Mouse (Mus musculus) heart, embryonic 11.5 days (tissue): Measurements from ENCODE around the gene Heatr9. TPM values are rescaled to one million over a fixed set of nuclear protein-coding genes. Genes with fewer than 3 reads are reported as not detected.
"Not testable (repeated sequence)": the region's sequence is repeated elsewhere in the genome, so short reads cannot be mapped to it uniquely, and the experiment has no call there.

Experiments used
- ATAC-seq: fragments of 200-750 bp; cut with Nextera tagmentation; replicated peaks from 2 replicates; pipeline ENCODE4 v1.8.0; 2017; ENCODE audit warnings: moderate library complexity; ENCODE audit not compliant: insufficient number of reproducible peaks, low FRiP score, low TSS enrichment
- H3K27ac ChIP-seq: fragments of 300-500 bp; sonication (generic); 2 replicates; pipeline ENCODE4 v1.5.1; 2014; ENCODE audit warnings: mild to moderate bottlenecking, low read depth, low read length
- H3K27me3 ChIP-seq: fragments of 300-500 bp; sonication (generic); 2 replicates; pipeline ENCODE4 v1.6.1; 2014; ENCODE audit warnings: mild to moderate bottlenecking, low read length, mixed read lengths; ENCODE audit not compliant: control insufficient read depth, insufficient read depth
- H3K36me3 ChIP-seq: fragments of 300-500 bp; sonication (generic); 2 replicates; pipeline ENCODE4 v1.6.1; 2014; ENCODE audit warnings: mild to moderate bottlenecking, low read length, moderate library complexity, mixed read lengths; ENCODE audit not compliant: control insufficient read depth, insufficient read depth
- H3K4me1 ChIP-seq: fragments of 300-500 bp; sonication (generic); 2 replicates; pipeline ENCODE4 v1.6.1; 2014; ENCODE audit warnings: low read length; ENCODE audit not compliant: control insufficient read depth, insufficient read depth
- H3K4me2 ChIP-seq: fragments of 300-500 bp; sonication (generic); 2 replicates; pipeline ENCODE4 v1.6.1; 2014; ENCODE audit warnings: mild to moderate bottlenecking, moderate library complexity
- H3K4me3 ChIP-seq: fragments of 300-500 bp; sonication (generic); 2 replicates; pipeline ENCODE4 v1.5.1; 2014; ENCODE audit warnings: low read depth, low read length
- H3K9ac ChIP-seq: fragments of 300-500 bp; sonication (generic); 2 replicates; pipeline ENCODE4 v1.6.1; 2014; ENCODE audit warnings: mild to moderate bottlenecking, low read depth, low read length, moderate library complexity
- H3K9me3 ChIP-seq: fragments of 300-500 bp; sonication (generic); replicated peaks from 2 replicates; pipeline ENCODE4 v1.6.1; 2016; ENCODE audit warnings: low read length; ENCODE audit not compliant: control insufficient read depth
- WGBS: fragments of 180-500 bp; shearing (Covaris S2); extraction: QIAGEN DNeasy Blood & Tissue Kit; methylation state at CpG from one replicate; pipeline ENCODE4 v1.1.7; 2014; ENCODE audit not compliant: insufficient replicate concordance; 5-methylcytosine and 5-hydroxymethylcytosine counted together
- polyA plus RNA-seq: library from polyadenylated mRNA; unstranded; fragments of >200 nt; fragmentation: Nextera tagmentation; extraction: Ambion mirVana; gene quantifications from 2 replicates; pipeline ENCODE4 v1.2.1, GENCODE M21; 2014

Heatr9 gene
- polyA plus RNA-seq, 1 experiment from 2014 or later, result not detected

DNA sequence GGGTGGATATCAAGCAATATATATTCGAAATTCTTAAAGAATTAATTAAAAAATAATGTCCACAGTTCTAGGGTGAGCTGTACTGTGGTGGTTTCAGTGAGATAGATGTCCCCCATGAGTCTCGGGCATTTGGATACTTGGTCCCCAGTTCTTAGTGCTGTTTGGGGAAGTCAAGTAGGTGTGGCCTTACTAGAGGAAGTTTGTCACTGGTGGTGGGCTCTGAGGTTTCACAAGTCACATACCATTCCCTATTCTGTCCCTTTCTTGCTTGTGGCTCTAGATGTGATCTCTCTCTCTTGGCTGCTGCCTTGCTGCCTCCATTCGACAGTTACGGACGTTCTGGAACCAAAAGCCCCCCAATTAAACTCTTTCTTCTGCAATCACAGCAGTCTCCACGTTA, 38.4 kb upstream of the Heatr9 start:
- no peak for ATAC-seq
- Histone ChIP-seq H3K9ac (no peak overlapping the region), H3K27ac (no peak overlapping the region), H3K4me2 (no peak overlapping the region), H3K9me3 (no peaks in the 10 kb centered on the region), H3K4me3 (no peak overlapping the region), H3K4me1 (no peaks in the 10 kb centered on the region), H3K27me3 (no peaks in the 10 kb centered on the region), H3K36me3 (no peaks in the 10 kb centered on the region)
- WGBS, result 64% methylated on average over 6 of the region's 6 CpGs

DNA sequence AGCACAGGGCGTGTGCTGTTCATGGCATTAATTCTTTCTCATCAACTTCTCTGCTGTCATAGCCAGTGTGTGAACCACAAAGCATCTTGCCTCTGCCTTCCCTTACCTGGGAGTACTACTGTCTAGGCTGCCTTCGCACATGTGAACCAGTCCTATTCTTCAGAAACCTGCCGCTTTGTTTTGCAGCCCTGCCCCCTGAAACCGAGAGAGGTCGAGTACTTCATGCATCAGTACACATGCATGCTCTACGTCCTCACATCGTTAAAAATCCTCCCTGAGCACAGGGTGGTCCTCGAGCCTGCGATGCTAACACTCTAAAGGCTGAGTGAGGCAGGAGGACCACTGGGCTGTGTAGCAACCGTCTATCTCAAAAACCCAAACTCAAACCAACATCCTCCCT, 35.1 kb upstream of the Heatr9 start:
- no peak overlapping the region for H3K4me2 ChIP-seq
- no peak overlapping the region for H3K27ac ChIP-seq
- no peak overlapping the region for H3K9ac ChIP-seq
- ATAC-seq, result no peak
- H3K4me1 ChIP-seq, result no peaks in the 10 kb centered on the region
- H3K9me3 ChIP-seq, result no peaks in the 10 kb centered on the region
- no peaks in the 10 kb centered on the region for H3K27me3 ChIP-seq
- no peaks in the 10 kb centered on the region for H3K36me3 ChIP-seq
- H3K4me3 ChIP-seq, result no peak overlapping the region
- 76% methylated on average over 10 of the region's 10 CpGs for WGBS

DNA sequence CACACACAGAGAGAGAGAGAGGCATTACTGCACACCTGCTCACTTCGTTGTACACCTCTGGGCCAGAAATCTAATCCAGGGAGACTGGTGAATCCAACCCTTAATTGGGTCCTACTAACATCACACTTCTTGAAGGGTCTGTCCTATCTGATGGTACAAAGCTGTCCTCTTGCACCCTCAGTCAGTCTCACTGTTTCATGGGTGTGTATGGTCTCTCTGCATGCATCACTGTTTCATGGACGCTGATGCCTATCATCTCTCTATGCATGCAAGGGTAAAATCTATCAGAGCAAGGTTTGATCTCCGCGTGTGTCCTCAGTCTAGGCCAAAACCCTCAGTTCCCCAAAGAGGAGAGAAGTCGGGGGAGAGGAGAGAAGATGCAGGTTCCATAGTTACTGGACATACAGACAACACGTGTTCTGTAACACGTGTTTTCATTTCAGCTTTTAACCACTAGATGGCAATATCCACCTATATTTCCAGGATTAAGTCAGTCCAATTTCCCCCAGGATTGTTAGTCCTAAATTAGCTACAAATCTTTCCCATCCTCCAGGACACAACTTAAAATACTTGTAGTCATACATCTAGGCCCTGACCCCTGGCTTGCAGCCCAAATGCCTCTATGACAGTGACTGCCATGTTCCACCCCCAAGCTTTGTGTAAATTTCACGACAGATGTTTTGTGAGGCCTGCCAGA, 34.3 kb upstream of the Heatr9 start:
- 33% methylated on average over 8 of the region's 8 CpGs for WGBS
- Histone ChIP-seq H3K9me3 (no peaks in the 10 kb centered on the region), H3K27me3 (no peaks in the 10 kb centered on the region), H3K9ac (no peak overlapping the region), H3K27ac (no peak overlapping the region), H3K4me3 (no peak overlapping the region), H3K4me2 (no peak overlapping the region), H3K4me1 (no peaks in the 10 kb centered on the region), H3K36me3 (no peaks in the 10 kb centered on the region)
- ATAC-seq, result no peak

DNA sequence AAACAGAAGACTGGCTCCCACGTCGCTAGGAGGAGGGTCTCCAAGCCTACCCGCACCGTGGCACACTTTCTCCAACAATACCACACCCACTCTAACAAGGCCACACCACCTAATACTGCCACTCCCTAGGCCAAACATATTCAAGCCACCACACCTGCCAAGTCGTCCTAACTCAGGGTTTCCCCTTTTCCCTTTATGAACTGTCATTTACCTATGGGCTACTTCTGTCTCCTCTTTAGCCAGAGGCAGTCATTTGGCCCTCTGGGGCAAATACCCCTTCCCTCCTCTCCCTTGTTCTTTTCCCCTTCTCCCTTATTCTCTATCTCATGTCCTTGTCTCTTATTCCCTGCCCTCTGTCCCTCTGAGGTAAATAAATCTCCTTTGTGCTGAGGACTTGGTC, 29.7 kb upstream of the Heatr9 start:
- Histone ChIP-seq H3K4me3 (no peak overlapping the region), H3K4me1 (no peaks in the 10 kb centered on the region), H3K9ac (no peak overlapping the region), H3K9me3 (no peaks in the 10 kb centered on the region), H3K36me3 (no peaks in the 10 kb centered on the region), H3K4me2 (no peak overlapping the region), H3K27me3 (no peaks in the 10 kb centered on the region), H3K27ac (no peak overlapping the region)
- 77% methylated on average over 5 of the region's 5 CpGs for WGBS
- no peak for ATAC-seq

DNA sequence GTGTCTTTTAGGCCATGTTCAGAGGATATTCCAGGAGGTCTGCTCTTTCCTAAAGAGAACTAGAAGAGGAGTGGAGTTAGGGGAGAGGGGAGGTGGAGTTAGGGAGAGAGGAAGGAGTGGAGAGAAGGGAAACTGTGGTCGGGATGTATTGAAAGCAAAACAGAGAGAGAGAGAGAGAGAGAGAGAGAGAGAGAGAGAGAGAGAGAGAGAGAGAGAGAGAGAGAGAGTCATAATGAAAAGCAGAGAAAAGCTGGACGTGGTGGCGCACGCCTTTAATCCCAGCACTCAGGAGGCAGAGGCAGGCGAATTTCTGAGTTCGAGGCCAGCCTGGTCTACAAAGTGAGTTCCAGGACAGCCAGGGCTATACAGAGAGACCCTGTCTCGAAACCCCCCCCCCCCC, 29.1 kb upstream of the Heatr9 start:
- H3K9me3 ChIP-seq, H3K27ac ChIP-seq, H3K4me2 ChIP-seq, H3K9ac ChIP-seq, H3K4me3 ChIP-seq, H3K27me3 ChIP-seq, ATAC-seq, H3K36me3 ChIP-seq, H3K4me1 ChIP-seq: not testable (repeated sequence)
- 74% methylated on average over 6 of the region's 7 CpGs for WGBS

DNA sequence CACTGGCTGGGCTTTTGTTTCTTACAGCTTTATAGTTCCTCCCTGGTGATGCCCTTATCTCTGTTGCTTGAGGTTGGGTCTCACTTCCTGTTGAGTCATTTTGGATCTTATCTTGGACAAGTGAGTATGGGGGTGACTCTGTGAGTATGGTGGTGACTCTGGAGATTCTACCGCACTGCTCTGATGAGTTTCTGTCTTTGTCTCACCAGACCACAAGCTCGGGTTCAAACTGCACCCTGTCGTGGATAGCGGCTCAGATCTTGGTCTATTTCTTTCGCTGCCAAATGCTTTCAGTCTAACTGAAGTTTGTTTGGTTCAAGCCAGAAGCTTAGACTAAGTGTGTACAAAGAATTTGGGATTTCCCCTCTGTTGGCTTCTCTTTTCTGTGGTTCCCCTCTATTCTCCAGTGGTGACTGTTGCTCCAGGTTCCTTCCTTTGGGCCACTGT, 28.2 kb upstream of the Heatr9 start:
- Histone ChIP-seq H3K9me3 (no peaks in the 10 kb centered on the region), H3K27me3 (no peaks in the 10 kb centered on the region), H3K4me2 (no peak overlapping the region), H3K9ac (no peak overlapping the region), H3K36me3 (no peaks in the 10 kb centered on the region), H3K27ac (no peak overlapping the region), H3K4me3 (no peak overlapping the region), H3K4me1 (no peaks in the 10 kb centered on the region)
- 73% methylated on average over 5 of the region's 5 CpGs for WGBS
- ATAC-seq, result no peak

DNA sequence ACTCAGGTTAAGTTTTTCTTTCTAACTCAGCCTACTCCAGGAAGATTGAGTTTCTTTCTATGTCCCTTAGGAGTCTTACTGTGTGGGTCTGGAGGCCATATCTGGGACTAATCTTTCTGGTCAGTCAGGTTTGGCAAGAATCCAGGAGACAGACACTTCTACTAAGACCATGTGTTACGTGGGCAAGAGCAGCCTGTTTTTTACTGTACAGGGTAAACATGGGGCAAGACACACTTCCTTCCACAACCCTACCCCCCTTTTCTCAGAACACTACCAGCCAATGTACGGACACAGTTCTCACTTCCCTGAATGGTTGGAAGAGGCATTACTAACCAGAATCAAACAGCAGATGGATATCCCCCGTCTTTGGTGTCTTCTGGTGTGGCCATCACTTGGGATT, 22.2 kb upstream of the Heatr9 start:
- no peaks in the 10 kb centered on the region for H3K9me3 ChIP-seq
- H3K36me3 ChIP-seq, result no peaks in the 10 kb centered on the region
- no peaks in the 10 kb centered on the region for H3K27me3 ChIP-seq
- no peak overlapping the region for H3K27ac ChIP-seq
- WGBS, result 64% methylated on average over 3 of the region's 3 CpGs
- H3K4me3 ChIP-seq, result no peak overlapping the region
- no peaks in the 10 kb centered on the region for H3K4me1 ChIP-seq
- H3K4me2 ChIP-seq, result no peak overlapping the region
- no peak for ATAC-seq
- no peak overlapping the region for H3K9ac ChIP-seq

DNA sequence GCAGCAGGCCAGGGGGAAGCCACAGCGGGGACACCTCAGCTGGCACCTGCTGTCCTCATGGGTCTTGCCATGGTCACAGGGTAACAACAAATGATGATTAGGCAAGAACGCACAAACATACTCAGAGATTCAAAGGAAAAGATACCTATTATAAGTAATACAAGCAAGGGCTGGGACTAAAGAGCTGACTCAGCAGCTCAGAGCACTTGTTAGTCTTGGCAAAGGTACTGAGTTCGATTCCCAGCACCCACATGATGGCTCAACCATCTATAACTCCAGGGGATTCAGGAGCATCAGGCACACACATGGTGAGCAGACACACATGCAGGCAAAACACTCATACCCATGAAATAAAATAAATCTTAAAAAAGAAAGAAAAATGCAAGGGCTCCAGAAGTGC, 19.4 kb upstream of the Heatr9 start:
- Histone ChIP-seq H3K9ac (no peak overlapping the region), H3K27me3 (no peaks in the 10 kb centered on the region), H3K4me3 (no peak overlapping the region), H3K27ac (no peak overlapping the region), H3K4me1 (no peaks in the 10 kb centered on the region), H3K4me2 (no peak overlapping the region), H3K36me3 (no peaks in the 10 kb centered on the region), H3K9me3 (no peaks in the 10 kb centered on the region)
- no peak for ATAC-seq
- WGBS, result 93% methylated on average over 3 of the region's 3 CpGs

DNA sequence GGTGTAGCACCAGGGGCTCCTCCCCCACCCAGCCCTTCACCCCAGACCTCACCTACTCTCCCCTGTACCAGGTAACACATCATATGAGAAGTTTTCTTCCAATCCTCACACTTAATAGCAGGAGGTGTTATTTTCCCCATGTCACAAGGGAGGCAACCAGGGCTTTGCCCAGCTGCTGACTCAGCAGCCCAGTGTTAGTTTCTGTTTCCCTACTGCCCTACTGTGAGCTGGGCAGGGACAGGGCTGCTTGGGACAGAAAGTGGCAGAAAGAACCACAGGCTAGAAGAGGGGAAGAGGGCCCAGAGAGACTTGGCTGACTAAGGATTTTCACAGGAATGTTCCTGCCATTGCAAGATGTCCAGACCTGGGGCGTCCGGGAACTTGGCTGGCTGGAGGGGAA, 19.0 kb upstream of the Heatr9 start:
- H3K9me3 ChIP-seq, result no peaks in the 10 kb centered on the region
- no peaks in the 10 kb centered on the region for H3K36me3 ChIP-seq
- no peaks in the 10 kb centered on the region for H3K27me3 ChIP-seq
- no peak overlapping the region for H3K4me3 ChIP-seq
- no peak overlapping the region for H3K27ac ChIP-seq
- no peak overlapping the region for H3K4me2 ChIP-seq
- H3K4me1 ChIP-seq, result no peaks in the 10 kb centered on the region
- no peak overlapping the region for H3K9ac ChIP-seq
- no peak for ATAC-seq
- 78% methylated on average over 2 of the region's 2 CpGs for WGBS
